Comparison of ENCODE assay signal across 25 mouse cellular contexts in the genomic region with DNA sequence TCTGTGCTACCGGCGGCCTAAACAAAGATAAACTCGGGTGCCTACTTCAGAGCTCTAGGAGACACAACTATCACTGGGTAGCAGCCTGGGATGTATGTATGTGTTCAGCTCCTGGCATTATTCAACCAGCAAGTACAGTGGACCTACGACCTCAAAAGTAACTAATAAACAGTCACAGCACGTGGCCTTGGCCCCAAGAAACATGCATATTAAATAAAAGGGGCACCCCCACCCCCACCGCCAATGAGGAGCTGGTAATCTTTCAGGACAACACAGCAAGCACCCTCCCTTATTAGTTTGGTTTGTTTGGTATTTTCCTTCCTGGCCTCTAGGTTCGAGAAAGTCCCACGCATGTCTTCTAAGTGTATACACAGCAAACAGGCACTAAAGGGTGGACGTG. TPM values are rescaled to one million over a fixed set of nuclear protein-coding genes. Genes with fewer than 3 reads are reported as not detected.
DNase-seq lines count a peak whose midpoint lies in the region; ATAC-seq and TF ChIP-seq lines count a peak whose summit lies in the region.
"Had no signal": no experiment of that assay in that cellular context is flagged by ENCODE, and none has a peak within 500 bp of the region (broad histone marks: within the 10 kb centered on the region; RNA-seq: fewer than 3 reads in every experiment).

No protein-coding gene starts in this region.

- no peak overlapping the region for H3K27ac ChIP-seq in kidney, embryonic 14.5 days (ENCODE audit: low read depth, low read length)
- H3K27ac ChIP-seq in kidney, embryonic 15.5 days = no peak overlapping the region
- H3K27ac ChIP-seq in thymus, adult 2 months (ENCODE audit: control insufficient read depth, insufficient read depth, low read length) = peak overlapping the region; percentile 90
- H3K27ac ChIP-seq: embryonic facial prominence, embryonic 10.5 days; embryonic facial prominence, embryonic 12.5 days; forebrain, embryonic 13.5 days had no signal

- 88% methylated on average over 9 of the region's 9 CpGs for WGBS in kidney, embryonic 14.5 days
- WGBS in kidney, embryonic 15.5 days = 85% methylated on average over 9 of the region's 9 CpGs
- 89% methylated on average over 9 of the region's 9 CpGs for WGBS in thymus, adult 2 months

- TF ChIP-seq CTCF in thymus, adult 2 months (IDR thresholded peaks at IDR 0.05; ENCODE audit: borderline replicate concordance, control insufficient read depth, extremely low read depth, insufficient read depth, low read length, poor library complexity) = no peak

- no peak overlapping the region for H3K4me3 ChIP-seq in kidney, embryonic 14.5 days (ENCODE audit: low read length)
- no peak overlapping the region for H3K4me3 ChIP-seq in kidney, embryonic 15.5 days (replicated peaks)
- no peak overlapping the region for H3K4me3 ChIP-seq in thymus, adult 2 months (ENCODE audit: control insufficient read depth, insufficient read depth, low read length)
- H3K4me3 ChIP-seq: embryonic facial prominence, embryonic 10.5 days; embryonic facial prominence, embryonic 12.5 days; forebrain, embryonic 13.5 days had no signal

- H3K4me1 ChIP-seq in kidney, embryonic 14.5 days (ENCODE audit: control insufficient read depth, insufficient read depth, low read length) = no peaks in the 10 kb centered on the region
- 0 out of 2 replicates have a peak, but pooled peaks cover 2% of the 10 kb centered on the region for H3K4me1 ChIP-seq in kidney, embryonic 15.5 days
- H3K4me1 ChIP-seq in thymus, adult 2 months (replicated peaks; ENCODE audit: control insufficient read depth, insufficient read depth, low read length) = peaks cover 83% of the 10 kb centered on the region

- H3K4me2 ChIP-seq in kidney, embryonic 14.5 days (replicated peaks; ENCODE audit: low read depth, low read length) = no peak overlapping the region
- no peak overlapping the region for H3K4me2 ChIP-seq in kidney, embryonic 15.5 days
- H3K4me2 ChIP-seq: embryonic facial prominence, embryonic 12.5 days; forebrain, embryonic 13.5 days had no signal

- peak; percentile 33 for DNase-seq in kidney, adult 11 months
- DNase-seq in kidney, adult 18-20 months = no peak
- peak; percentile 58 for DNase-seq in kidney, adult 9 months
- peak; percentile 31 to 65 for DNase-seq in kidney, postnatal 36 days
- no peak for DNase-seq in thymus, adult 2 months
- DNase-seq in thymus, postnatal 25 days = no peak
- DNase-seq: adrenal gland, adult 8-10 months; adrenal gland, postnatal 14 days; adrenal gland, postnatal 36 days; B cell, adult 2 months; cerebellum, adult 11-12 months; cerebellum, adult 2 months; cerebellum, adult 9-10 months; cerebellum, postnatal 10 days; cerebellum, postnatal 25 days had no signal

- ATAC-seq in kidney, embryonic 14.5 days (ENCODE audit: low FRiP score, low TSS enrichment) = no peak
- ATAC-seq in kidney, embryonic 15.5 days (replicated peaks; ENCODE audit: low FRiP score) = no peak
- ATAC-seq: forebrain, embryonic 13.5 days; Patski had no signal

- no peak overlapping the region for H3K9ac ChIP-seq in kidney, embryonic 14.5 days (ENCODE audit: low read depth, low read length)
- H3K9ac ChIP-seq in kidney, embryonic 15.5 days = no peak overlapping the region
- H3K9ac ChIP-seq: embryonic facial prominence, embryonic 12.5 days; forebrain, embryonic 13.5 days had no signal

- H3K9me3 ChIP-seq in kidney, embryonic 14.5 days (ENCODE audit: control insufficient read depth, low read length) = no peaks in the 10 kb centered on the region
- no peaks in the 10 kb centered on the region for H3K9me3 ChIP-seq in kidney, embryonic 15.5 days (replicated peaks)
- H3K9me3 ChIP-seq: embryonic facial prominence, embryonic 10.5 days; embryonic facial prominence, embryonic 12.5 days; forebrain, embryonic 13.5 days; G1E had no signal

- H3K27me3 ChIP-seq in kidney, embryonic 14.5 days (ENCODE audit: control insufficient read depth, insufficient read depth, low read length) = no peaks in the 10 kb centered on the region; the same call in 1 of the 2 replicates
- H3K27me3 ChIP-seq in kidney, embryonic 15.5 days = peaks cover 2% of the 10 kb centered on the region; the same call in 1 of the 2 replicates
- H3K27me3 ChIP-seq in thymus, adult 2 months (ENCODE audit: control insufficient read depth, insufficient read depth, low read length) = no peaks in the 10 kb centered on the region
- H3K27me3 ChIP-seq: embryonic facial prominence, embryonic 12.5 days; forebrain, embryonic 13.5 days; Patski had no signal

- peaks cover 30% of the 10 kb centered on the region for H3K36me3 ChIP-seq in kidney, embryonic 14.5 days (ENCODE audit: control insufficient read depth, insufficient read depth, low read length)
- H3K36me3 ChIP-seq in kidney, embryonic 15.5 days = peaks cover 39% of the 10 kb centered on the region
- H3K36me3 ChIP-seq in thymus, adult 2 months (ENCODE audit: control insufficient read depth, insufficient read depth, low read length) = peaks cover 37% of the 10 kb centered on the region

- TF ChIP-seq POLR2A in thymus, adult 2 months (IDR thresholded peaks at IDR 0.05; ENCODE audit: control insufficient read depth, extremely low read depth, insufficient read depth, low read length, poor library complexity) = no peak

RNA-seq across cellular contexts. Expression of a gene that starts 6.7 kb away (rescaled TPM):
- polyA plus RNA-seq in kidney, embryonic 14.5 days (2014; fragmentation: Nextera tagmentation; extraction: Ambion mirVana) = 20.4 and 35.8 TPM in 2 replicates
- polyA plus RNA-seq in kidney, embryonic 15.5 days (2015; fragmentation: Nextera tagmentation; extraction: Ambion mirVana) = 31.3 and 32.5 TPM in 2 replicates
- polyA plus RNA-seq in thymus, adult 2 months (2012; rRNA removed) = 149 and 176 TPM in 2 replicates

RNA-seq across cellular contexts. Expression of a gene that starts 6.8 kb away (rescaled TPM):
- 0.11 and 0.37 TPM in 2 replicates for polyA plus RNA-seq in kidney, embryonic 14.5 days (2014; fragmentation: Nextera tagmentation; extraction: Ambion mirVana)
- 0.23 and 0.28 TPM in 2 replicates for polyA plus RNA-seq in kidney, embryonic 15.5 days (2015; fragmentation: Nextera tagmentation; extraction: Ambion mirVana)
- polyA plus RNA-seq in thymus, adult 2 months (2012; rRNA removed) = 0.90 and 1.1 TPM in 2 replicates
- polyA plus RNA-seq: activated CD4-positive, CD25-positive, alpha-beta regulatory T cell, adult 4 months; CD4-positive, CD25-positive, alpha-beta regulatory T cell, adult 4 months; forebrain, embryonic 11.5 days had no signal

RNA-seq across cellular contexts. Expression of a gene that starts 9.7 kb away (rescaled TPM):
- 66.4 and 131 TPM in 2 replicates for polyA plus RNA-seq in kidney, embryonic 14.5 days (2014; fragmentation: Nextera tagmentation; extraction: Ambion mirVana)
- polyA plus RNA-seq in kidney, embryonic 15.5 days (2015; fragmentation: Nextera tagmentation; extraction: Ambion mirVana) = 115 and 123 TPM in 2 replicates
- 166 and 177 TPM in 2 replicates for polyA plus RNA-seq in thymus, adult 2 months (2012; rRNA removed)

RNA-seq across cellular contexts. Expression of a gene that starts 36.8 kb away (rescaled TPM):
- 9.7 and 13.0 TPM in 2 replicates for polyA plus RNA-seq in kidney, embryonic 14.5 days (2014; fragmentation: Nextera tagmentation; extraction: Ambion mirVana)
- 10.8 and 12.9 TPM in 2 replicates for polyA plus RNA-seq in kidney, embryonic 15.5 days (2015; fragmentation: Nextera tagmentation; extraction: Ambion mirVana)
- polyA plus RNA-seq in thymus, adult 2 months (2012; rRNA removed) = 109 and 112 TPM in 2 replicates

RNA-seq across cellular contexts. Expression of a gene that starts 44.3 kb away (rescaled TPM):
- polyA plus RNA-seq in kidney, embryonic 14.5 days (2014; fragmentation: Nextera tagmentation; extraction: Ambion mirVana) = 0.29 TPM in 1 of 2 replicates, not detected in the other
- polyA plus RNA-seq in kidney, embryonic 15.5 days (2015; fragmentation: Nextera tagmentation; extraction: Ambion mirVana) = not detected in 2 replicates
- polyA plus RNA-seq in thymus, adult 2 months (2012; rRNA removed) = 0.22 and 0.34 TPM in 2 replicates
- polyA plus RNA-seq: activated CD4-positive, CD25-positive, alpha-beta regulatory T cell, adult 4 months; CD4-positive, CD25-positive, alpha-beta regulatory T cell, adult 4 months; forebrain, embryonic 11.5 days; forebrain, embryonic 13.5 days; G1E; Patski had no signal

Comparison
In these comparisons a context has a peak if more than half of its experiments do, and no peak if none do; other contexts are left out.
1. DNase-seq: peak in kidney, adult 11 months (single experiment), kidney, adult 9 months (single experiment) and kidney, postnatal 36 days (2 of 2); none in kidney, adult 18-20 months (single experiment), thymus, adult 2 months (single experiment) and thymus, postnatal 25 days (single experiment).